Mouse (Mus musculus) kidney, adult 8-10 months (tissue): ENCODE data around the gene Stk11.

ENCODE experiments used
- DNase-seq, 2 experiments: peaks; one replicate each; pipeline ENCODE4 v3.0.0; 2022

Gene Stk11

GRCm38 (mm10) chr10:80170601-80171021 lies 55.0 kb downstream of the Stk11 start:
- peak in 1 of 2 experiments; percentile 15 for DNase-seq

DNA sequence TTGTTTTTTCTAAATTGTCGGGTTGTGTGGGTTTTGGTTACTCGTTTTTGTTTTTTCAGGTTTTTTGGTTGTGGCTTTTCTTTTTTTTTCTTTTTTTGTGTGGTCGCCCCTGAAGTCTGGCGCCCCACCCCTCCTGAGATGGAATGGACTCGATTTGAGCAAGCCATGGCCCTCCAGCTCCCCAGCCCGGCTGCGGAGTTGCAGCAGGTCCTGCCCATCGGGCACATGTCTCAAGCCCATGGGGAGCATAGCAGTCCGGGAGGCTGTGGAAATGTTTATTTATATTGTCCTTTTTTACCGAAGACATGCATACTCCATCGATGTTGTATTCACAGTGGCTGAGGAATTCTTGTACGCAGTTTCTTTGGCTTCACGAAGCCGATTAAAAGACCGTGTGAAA lies 55.6 kb downstream of the Stk11 start:
- no peak for DNase-seq

GRCm38 (mm10) chr10:80171760-80172526 lies 56.3 kb downstream of the Stk11 start:
- peak; percentile 20 to 28 for DNase-seq

GRCm38 (mm10) chr10:80172527-80173292 lies 57.1 kb downstream of the Stk11 start, which contains the start of gene 1600002K03Rik:
Gene 1600002K03Rik, plus strand, starts transcription at chr10:80172944.
- DNase-seq = peak; percentile 89 to 90

- DNase-seq = no peak
Measured at GRCm38 (mm10) chr10:80173358-80173757, 57.8 kb downstream of the Stk11 start.

DNA sequence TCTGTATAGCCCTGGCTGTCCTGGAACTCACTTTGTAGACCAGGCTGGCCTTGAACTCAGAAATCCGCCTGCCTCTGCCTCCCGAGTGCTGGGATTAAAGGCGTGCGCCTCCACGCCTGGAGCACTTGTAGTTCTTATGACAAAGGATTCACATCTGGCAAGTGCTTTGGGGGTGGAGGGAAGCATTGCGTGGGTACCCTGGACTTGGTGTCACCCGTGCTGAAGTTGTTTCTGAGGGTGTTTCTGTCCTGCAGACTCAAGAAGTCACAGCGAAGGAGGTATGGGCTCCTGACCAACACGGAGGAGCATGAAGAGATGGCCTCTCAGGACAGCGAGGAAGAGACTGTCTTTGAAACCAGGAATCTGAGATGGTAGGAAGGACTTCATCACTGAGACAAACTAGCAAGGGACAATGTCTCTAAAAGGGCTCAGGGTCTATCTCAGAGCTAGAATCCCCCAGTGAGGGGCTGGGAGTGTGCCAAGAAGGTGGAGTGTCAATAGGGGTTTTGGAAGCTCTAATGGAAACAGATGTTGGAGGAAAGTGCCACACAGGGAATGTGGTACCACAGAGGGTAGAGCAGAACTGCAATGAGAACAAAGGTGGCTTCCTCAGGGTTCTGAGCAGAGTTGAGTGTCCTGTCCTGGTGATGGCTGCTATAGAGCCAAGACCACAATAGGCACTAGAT lies 58.5 kb downstream of the Stk11 start:
- DNase-seq = peak in 1 of 2 experiments; percentile 18

DNA sequence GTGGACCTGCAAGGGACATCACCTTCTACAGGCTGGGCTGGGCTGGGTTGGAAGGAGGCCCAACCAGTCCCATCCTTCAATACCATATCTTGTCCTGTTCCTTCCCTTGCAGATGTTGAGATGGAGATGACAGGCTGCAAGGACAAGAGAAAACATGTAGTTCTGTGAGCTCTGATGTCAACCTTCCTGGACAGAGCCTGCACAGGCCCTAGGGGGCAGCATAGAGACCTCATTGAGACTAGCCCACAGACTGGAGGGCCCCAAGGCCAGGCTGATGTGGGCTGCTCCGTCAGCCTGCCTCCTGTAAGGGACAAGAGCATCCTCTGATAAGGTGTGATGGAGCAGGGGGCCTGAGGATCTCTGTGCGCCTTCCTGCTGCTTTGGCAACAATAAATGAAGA lies 59.1 kb downstream of the Stk11 start:
- peak; percentile 13 to 48 for DNase-seq

DNA sequence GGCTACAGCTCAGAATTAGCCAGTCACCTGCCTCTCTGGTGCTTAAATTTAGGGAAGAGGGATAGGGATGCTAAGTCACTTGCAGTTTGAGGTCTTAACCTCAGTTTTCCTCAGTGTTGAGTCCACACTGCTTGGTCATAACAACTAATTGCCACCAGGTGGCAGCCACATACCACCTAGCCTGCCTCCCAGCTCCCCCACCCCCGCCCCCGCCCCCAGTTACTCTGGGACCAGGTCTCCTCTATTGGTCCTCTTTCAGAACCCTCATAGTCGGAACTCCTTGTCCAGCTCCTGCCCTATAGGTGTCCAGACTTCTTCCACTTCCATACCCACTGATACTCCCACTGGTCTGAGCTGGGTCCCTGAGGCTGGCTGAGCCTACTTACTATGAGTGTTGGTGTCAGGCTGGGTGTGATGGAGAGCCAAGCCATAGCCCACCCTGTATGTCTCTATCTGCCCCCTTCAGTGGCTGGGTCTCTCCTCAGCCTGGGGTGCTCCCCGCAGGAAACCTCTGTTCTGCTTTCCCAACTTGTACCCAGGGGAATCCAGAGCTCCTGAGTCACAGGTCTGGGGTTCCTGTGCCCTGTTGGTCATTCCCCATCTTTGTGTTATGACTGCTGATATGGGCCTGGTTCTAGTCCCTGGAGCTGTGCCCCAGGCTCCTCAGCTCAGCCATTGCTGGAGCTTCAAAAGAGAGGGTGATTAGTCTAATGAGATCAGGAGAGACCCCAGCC lies 60.1 kb downstream of the Stk11 start:
- peak; percentile 24 to 42 for DNase-seq

DNA sequence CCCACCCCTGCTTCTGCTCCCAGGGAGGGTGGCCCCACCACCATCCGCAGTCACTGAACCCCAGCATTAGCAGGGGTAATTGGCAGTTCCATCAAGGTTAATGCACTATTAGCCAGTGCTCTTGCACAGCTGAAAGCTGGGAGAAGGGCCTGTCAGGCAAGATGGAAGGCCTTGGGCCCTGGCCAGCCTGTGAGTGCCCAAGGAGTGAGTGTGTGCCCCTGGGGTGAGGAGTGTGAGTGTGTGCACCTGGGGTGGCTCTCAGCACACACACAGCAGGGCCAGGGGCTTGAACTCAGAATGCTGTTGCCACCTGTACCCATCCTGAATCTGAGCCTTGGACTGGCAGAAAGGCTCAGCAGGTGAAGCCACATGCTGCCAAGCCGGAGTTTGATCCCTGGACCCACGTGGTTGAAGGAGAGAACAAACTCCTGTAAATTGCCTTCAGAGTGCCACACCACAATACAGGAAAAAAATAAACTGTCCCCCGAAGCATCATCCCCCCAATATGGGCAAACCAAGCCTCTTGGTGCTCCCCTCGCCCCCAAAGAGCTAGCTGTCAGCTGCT lies 60.7 kb downstream of the Stk11 start:
- DNase-seq = peak; percentile 21 to 23

GRCm38 (mm10) chr10:80177441-80178279 lies 62.1 kb downstream of the Stk11 start:
- peak in 1 of 2 experiments; percentile 5 for DNase-seq

DNA sequence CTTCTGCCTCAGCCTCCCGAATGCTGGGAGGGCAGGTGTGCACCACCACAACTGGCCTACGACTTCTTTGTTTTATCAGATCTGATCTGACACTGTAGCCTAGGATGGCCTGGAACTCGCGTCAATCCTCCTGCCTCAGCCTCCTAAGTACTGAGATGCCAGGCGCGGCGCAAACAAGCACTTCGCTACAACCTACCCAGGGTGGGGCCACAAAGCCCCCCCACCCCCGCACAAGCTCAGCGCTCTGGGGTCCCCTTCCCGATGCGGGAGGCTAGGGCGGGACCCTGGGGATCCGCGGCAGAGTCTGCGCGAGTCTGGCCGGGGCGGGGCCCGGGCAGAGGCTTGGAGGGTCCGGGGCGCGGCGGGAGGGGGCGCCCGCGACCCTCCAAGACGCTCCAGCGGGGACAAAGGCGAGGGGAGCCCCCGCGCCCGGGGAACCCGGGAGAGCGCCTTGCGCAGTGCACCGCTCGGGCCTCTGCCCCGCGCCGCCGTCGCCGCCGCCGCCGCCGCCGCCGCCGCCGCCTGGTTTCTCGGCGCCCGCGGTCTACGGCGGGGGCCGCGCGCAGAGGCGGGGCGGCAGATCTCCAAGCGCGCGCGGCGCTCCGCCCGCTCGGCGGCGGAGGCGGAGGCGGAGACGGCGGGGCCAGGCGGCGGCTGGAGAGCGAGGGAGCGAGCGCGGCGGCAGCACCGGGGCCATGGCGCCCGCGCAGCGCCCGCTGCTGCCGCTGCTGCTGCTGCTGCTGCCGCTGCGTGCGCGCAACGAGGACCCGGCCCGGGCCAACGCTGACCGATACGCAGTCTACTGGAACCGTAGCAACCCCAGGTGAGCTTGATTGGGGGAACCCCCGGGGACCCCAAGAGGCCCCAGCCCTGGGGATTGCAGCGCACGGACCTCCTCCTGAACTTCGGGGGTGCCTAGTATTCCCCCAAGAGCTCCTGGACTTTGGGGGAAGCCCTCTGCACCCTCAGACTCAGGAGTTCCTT lies 63.8 kb downstream of the Stk11 start, which contains the start of gene Efna2:
Efna2 (plus strand) TSS at position 415 of the 984 bp plus-strand sequence.
- DNase-seq = peak in 1 of 2 experiments; percentile 12
